Mouse (Mus musculus): Measurements from ENCODE around the gene Marcks. TPM values are rescaled to one million over a fixed set of nuclear protein-coding genes. Genes with fewer than 3 reads are reported as not detected.
"Not testable (repeated sequence)": the region's sequence is repeated elsewhere in the genome, so short reads cannot be mapped to it uniquely, and the experiment has no call there.

The Marcks gene
- polyA plus RNA-seq, 1 experiment from 2014 or later = 178 TPM

DNA sequence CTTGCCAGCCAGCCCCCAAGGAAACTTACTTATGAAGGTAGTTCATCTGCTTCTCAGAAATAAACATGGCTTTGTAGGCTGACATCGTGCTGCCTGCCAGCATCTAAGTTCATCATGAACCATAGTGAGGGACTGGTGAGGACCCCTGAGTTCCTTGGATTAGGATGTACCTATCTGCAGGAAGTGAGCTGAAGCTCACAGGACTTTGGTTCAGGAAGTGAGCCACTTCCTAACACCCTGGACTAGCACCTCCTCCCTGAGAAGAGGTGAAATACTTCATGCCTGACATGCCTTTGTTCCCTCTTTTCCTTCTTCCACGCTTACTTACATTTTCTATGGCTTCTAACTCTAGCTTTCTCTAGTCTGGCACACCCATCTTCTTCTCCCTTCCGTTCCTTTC, 42.2 kb downstream of the Marcks start:
- Histone ChIP-seq H3K27ac (replicated peaks) (no peak overlapping the region), H3K9ac (no peak overlapping the region), H3K27me3 (no peaks in the 10 kb centered on the region), H3K36me3 (no peaks in the 10 kb centered on the region), H3K4me1 (replicated peaks) (0 out of 2 replicates have a peak, but pooled peaks cover under 1% of the 10 kb centered on the region), H3K4me2 (no peak overlapping the region), H3K4me3 (no peak overlapping the region), H3K9me3 (0 out of 2 replicates have a peak, but pooled peaks cover 5% of the 10 kb centered on the region)
- ATAC-seq (ENCODE audit: low FRiP score, low read depth) = no peak
- WGBS = 83% methylated on average over 3 of the region's 3 CpGs

GRCm38 (mm10) chr10:37095803-37096202, 42.9 kb downstream of the Marcks start:
- WGBS = 75% methylated on average over 6 of the region's 6 CpGs
- ATAC-seq (ENCODE audit: low FRiP score, low read depth) = no peak

GRCm38 (mm10) chr10:37093306-37093705, 45.4 kb downstream of the Marcks start:
- Histone ChIP-seq H3K27ac (replicated peaks) (no peak overlapping the region), H3K9me3 (no peaks in the 10 kb centered on the region), H3K4me2 (no peak overlapping the region), H3K36me3 (no peaks in the 10 kb centered on the region), H3K9ac (no peak overlapping the region), H3K4me1 (replicated peaks) (no peaks in the 10 kb centered on the region), H3K27me3 (no peaks in the 10 kb centered on the region), H3K4me3 (no peak overlapping the region)
- ATAC-seq (ENCODE audit: low FRiP score, low read depth) = no peak

More at GRCm38 (mm10) chr10:37095803-37096202, 42.9 kb downstream of the Marcks start:
- Histone ChIP-seq H3K27me3 (no peaks in the 10 kb centered on the region), H3K4me3 (no peak overlapping the region), H3K9ac (no peak overlapping the region), H3K9me3 (0 out of 2 replicates have a peak, but pooled peaks cover 5% of the 10 kb centered on the region), H3K4me2 (no peak overlapping the region), H3K4me1 (replicated peaks) (no peaks in the 10 kb centered on the region), H3K27ac (replicated peaks) (no peak overlapping the region), H3K36me3 (no peaks in the 10 kb centered on the region)

DNA sequence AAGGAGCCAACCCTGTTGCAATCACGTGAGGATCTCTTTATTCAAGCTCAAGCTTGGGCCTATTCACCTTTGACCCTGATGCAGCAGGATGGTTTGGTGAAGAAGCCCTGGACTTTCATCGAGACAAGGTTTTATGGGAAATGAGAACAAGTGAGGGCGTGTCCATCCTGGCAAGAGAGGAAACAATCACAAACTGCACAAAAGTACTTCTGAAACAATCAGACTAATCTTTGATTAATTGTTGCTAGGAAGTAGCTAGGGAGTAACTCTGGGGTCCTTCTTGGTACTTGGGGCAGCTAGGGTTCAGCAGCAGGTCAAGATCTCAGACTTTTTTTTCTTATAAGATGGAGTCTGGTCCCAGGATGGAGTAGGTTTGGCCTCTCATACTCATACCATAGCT, 48.3 kb downstream of the Marcks start:
- H3K36me3 ChIP-seq = no peaks in the 10 kb centered on the region
- WGBS = 78% methylated on average over 3 of the region's 3 CpGs
- no peak overlapping the region for H3K4me3 ChIP-seq
- H3K4me1 ChIP-seq (replicated peaks) = no peaks in the 10 kb centered on the region
- no peak for ATAC-seq (ENCODE audit: low FRiP score, low read depth)
- no peaks in the 10 kb centered on the region for H3K27me3 ChIP-seq
- H3K27ac ChIP-seq (replicated peaks) = no peak overlapping the region
- no peak overlapping the region for H3K4me2 ChIP-seq
- H3K9me3 ChIP-seq = no peaks in the 10 kb centered on the region
- H3K9ac ChIP-seq = no peak overlapping the region

GRCm38 (mm10) chr10:37084071-37084470, 54.6 kb downstream of the Marcks start:
- H3K4me3 ChIP-seq; H3K27ac ChIP-seq (replicated peaks); H3K36me3 ChIP-seq; H3K27me3 ChIP-seq; H3K4me2 ChIP-seq; H3K9ac ChIP-seq; H3K4me1 ChIP-seq (replicated peaks); ATAC-seq (ENCODE audit: low FRiP score, low read depth); H3K9me3 ChIP-seq: not testable (repeated sequence)
- 97% methylated on average over 2 of the region's 2 CpGs for WGBS

Other genes starting within 250 kb of the Marcks start
- gene Hdac2, start 164.4 kb downstream of the Marcks start, polyA plus RNA-seq (2015; fragmentation: Nextera tagmentation; extraction: Ambion mirVana) = 305 and 318 TPM in 2 replicates